Mouse (Mus musculus): ENCODE data around the gene Plxnb1.

GRCm38 (mm10) chr9:109090446-109090845 is 4.7 kb upstream of the Plxnb1 start:
- TF ChIP-seq CTCF (IDR thresholded peaks at IDR 0.05; ENCODE audit: control insufficient read depth, insufficient read depth, insufficient replicate concordance, low read depth, low read length) = no peak
- no peak for TF ChIP-seq POLR2A (IDR thresholded peaks at IDR 0.05; ENCODE audit: control insufficient read depth, low read depth, low read length)
